Mouse (Mus musculus) intestine, embryonic 16.5 days (tissue): ENCODE data around the gene Tmem265. TPM values are rescaled to one million over a fixed set of nuclear protein-coding genes. Genes with fewer than 3 reads are reported as not detected.

Source experiments
- ATAC-seq: fragments of 200-750 bp; cut with Nextera tagmentation; 2 replicates; pipeline ENCODE4 v1.8.0; 2017; ENCODE audit warnings: moderate TSS enrichment, moderate library complexity
- H3K27ac ChIP-seq: fragments of 300-500 bp; sonication (generic); 2 replicates; pipeline ENCODE4 v1.5.1; 2014; ENCODE audit warnings: mild to moderate bottlenecking, low read length
- H3K27me3 ChIP-seq: fragments of 300-500 bp; sonication (generic); replicated peaks from 2 replicates; pipeline ENCODE4 v1.6.1; 2014; ENCODE audit warnings: low read length, control low read depth, mixed read lengths; ENCODE audit not compliant: control insufficient read depth, insufficient read depth
- H3K36me3 ChIP-seq: fragments of 300-500 bp; sonication (generic); 2 replicates; pipeline ENCODE4 v1.6.1; 2014; ENCODE audit warnings: low read length, control low read depth; ENCODE audit not compliant: control insufficient read depth, insufficient read depth
- H3K4me1 ChIP-seq: fragments of 300-500 bp; sonication (generic); 2 replicates; pipeline ENCODE4 v1.6.1; 2014; ENCODE audit warnings: low read length, control low read depth, mixed read lengths; ENCODE audit not compliant: control insufficient read depth, insufficient read depth
- H3K4me2 ChIP-seq: fragments of 300-500 bp; sonication (generic); 2 replicates; pipeline ENCODE4 v1.6.1; 2014; ENCODE audit warnings: low read depth, low read length, control low read depth
- H3K4me3 ChIP-seq: fragments of 300-500 bp; sonication (generic); 2 replicates; pipeline ENCODE4 v1.5.1; 2014; ENCODE audit warnings: mild to moderate bottlenecking, low read length
- H3K9ac ChIP-seq: fragments of 300-500 bp; sonication (generic); 2 replicates; pipeline ENCODE4 v1.6.1; 2014; ENCODE audit warnings: low read depth, low read length
- H3K9me3 ChIP-seq: fragments of 300-500 bp; sonication (generic); 2 replicates; pipeline ENCODE4 v1.6.1; 2016; ENCODE audit warnings: low read length, control low read depth; ENCODE audit not compliant: control insufficient read depth
- WGBS: fragments of 180-500 bp; shearing (Covaris S2); extraction: QIAGEN DNeasy Blood & Tissue Kit; methylation state at CpG from one replicate; pipeline ENCODE4 v1.1.7; 2014; 5-methylcytosine and 5-hydroxymethylcytosine counted together
- polyA plus RNA-seq: library from polyadenylated mRNA; unstranded; fragments of >200 nt; fragmentation: Nextera tagmentation; extraction: Ambion mirVana; gene quantifications from 2 replicates; pipeline ENCODE4 v1.2.1, GENCODE M21; 2015

Gene Tmem265
- polyA plus RNA-seq, 1 experiment from 2014 or later: 5.1 TPM

DNA sequence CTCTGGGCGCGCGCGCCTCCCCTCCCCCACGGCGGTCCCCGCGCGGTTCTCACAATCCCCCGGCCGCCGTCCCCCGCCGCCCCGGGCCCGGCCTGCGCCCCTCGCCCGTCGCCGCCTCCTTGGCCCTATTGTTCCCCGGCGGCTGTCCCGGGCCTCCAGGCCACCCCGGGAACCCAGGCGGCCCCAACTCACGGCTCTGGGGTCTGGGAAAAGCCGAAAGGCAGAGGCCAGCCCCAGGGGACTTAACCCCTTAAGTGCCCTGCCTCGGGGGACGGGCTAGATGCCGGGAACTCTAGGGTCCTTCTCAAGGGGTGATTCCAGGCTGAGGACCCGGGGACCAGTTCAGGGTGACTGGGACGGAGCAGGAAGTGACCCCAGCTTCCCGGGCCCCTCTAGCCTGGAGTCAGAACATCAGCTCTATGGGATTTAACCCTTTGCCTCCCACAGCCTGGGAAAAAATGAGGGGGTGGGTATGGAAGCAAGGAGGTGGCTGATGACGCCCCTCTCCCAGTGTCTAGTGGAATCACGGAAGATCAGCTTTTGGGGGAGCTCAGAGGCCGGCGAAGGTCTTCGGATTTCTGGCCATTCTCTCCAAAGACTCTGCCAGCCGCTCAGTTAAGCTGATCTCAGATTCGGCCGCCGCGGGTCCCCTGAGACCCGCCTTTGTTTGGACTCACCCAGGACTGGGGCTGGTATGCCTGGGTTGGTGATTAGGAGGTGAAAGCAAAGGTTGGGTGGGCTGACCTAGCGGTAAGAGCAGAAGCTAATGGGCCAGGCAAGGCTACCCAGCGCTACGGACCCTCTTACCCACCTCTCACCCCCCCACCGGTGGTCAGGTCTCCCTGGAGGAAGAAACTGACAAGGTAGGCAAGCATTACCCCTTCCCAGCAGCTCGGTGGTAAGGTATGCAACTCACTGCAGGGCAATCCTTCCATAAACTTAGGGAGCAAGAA is 54.0 kb downstream of the Tmem265 start, which contains the start of gene Zfp629:
TSS of gene Zfp629 (minus strand) at position 907 of the 953 bp plus-strand sequence.
- WGBS: under 1% methylated on average over 35 of the region's 50 CpGs
- peak within 1 kb of the TSS; percentile 72 for H3K4me2 ChIP-seq
- H3K27me3 ChIP-seq: no peaks in the 10 kb centered on the region
- peak within 1 kb of the TSS; percentile 85 for H3K27ac ChIP-seq
- H3K36me3 ChIP-seq: peaks cover 24% of the 10 kb centered on the region
- peaks cover 6% of the 10 kb centered on the region for H3K4me1 ChIP-seq
- H3K9ac ChIP-seq: peak within 1 kb of the TSS; percentile 99
- H3K9me3 ChIP-seq: no peaks in the 10 kb centered on the region
- peak; percentile 92 for ATAC-seq
- H3K4me3 ChIP-seq: peak within 1 kb of the TSS; percentile 100

DNA sequence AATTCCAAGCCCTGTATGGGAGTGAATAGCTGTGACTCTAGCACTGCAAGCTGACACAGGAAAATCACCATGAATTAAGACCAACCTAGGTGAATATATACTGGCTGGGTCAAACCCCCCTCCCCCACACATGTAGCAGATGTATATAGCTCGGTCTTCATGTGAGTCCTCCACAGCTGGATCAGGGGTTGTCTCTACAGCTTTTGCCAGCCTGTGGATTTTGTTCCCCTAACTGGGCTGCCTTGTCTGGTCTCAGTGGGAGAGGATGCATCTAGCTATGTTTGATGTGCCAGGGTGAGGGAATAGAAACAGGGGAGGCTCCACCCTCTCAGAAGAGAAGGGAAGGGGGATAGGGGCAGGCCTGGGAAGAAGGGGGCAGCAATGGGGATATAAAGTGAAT is 55.1 kb downstream of the Tmem265 start:
- H3K9ac ChIP-seq: no peak overlapping the region
- no peak overlapping the region for H3K4me3 ChIP-seq
- H3K27ac ChIP-seq: no peak overlapping the region
- no peaks in the 10 kb centered on the region for H3K27me3 ChIP-seq
- WGBS: 56% methylated on average over 1 of the region's 1 CpGs
- ATAC-seq: no peak
- no peak overlapping the region for H3K4me2 ChIP-seq
- H3K9me3 ChIP-seq: no peaks in the 10 kb centered on the region
- peaks cover 13% of the 10 kb centered on the region for H3K36me3 ChIP-seq
- H3K4me1 ChIP-seq: peaks cover 6% of the 10 kb centered on the region

Other genes starting within 250 kb of the Tmem265 start
- gene Zfp768, start 215.8 kb upstream of the Tmem265 start, polyA plus RNA-seq: 21.9 and 23.4 TPM in 2 replicates
- 11.7 and 13.6 TPM in 2 replicates for gene Zfp747, start 185.3 kb upstream of the Tmem265 start, polyA plus RNA-seq
- gene 9130019O22Rik, start 174.2 kb upstream of the Tmem265 start, polyA plus RNA-seq: 6.9 and 7.2 TPM in 2 replicates
- gene E430018J23Rik, start 167.8 kb upstream of the Tmem265 start, polyA plus RNA-seq: 8.2 and 10.2 TPM in 2 replicates
- 8.5 TPM in 2 replicates for gene Zfp764, start 154.6 kb upstream of the Tmem265 start, polyA plus RNA-seq
- 20.8 and 23.4 TPM in 2 replicates for gene Zfp688, start 139.3 kb upstream of the Tmem265 start, polyA plus RNA-seq
- gene Zfp689, start 112.2 kb upstream of the Tmem265 start, polyA plus RNA-seq: 4.5 and 5.9 TPM in 2 replicates
- gene Prr14, start 101.8 kb upstream of the Tmem265 start, polyA plus RNA-seq: 36.2 and 39.8 TPM in 2 replicates
- gene Fbrs, start 82.2 kb upstream of the Tmem265 start, polyA plus RNA-seq: 8.0 and 8.9 TPM in 2 replicates
- 18.4 and 18.6 TPM in 2 replicates for gene Srcap, start 49.4 kb upstream of the Tmem265 start, polyA plus RNA-seq
- 10.8 and 11.3 TPM in 2 replicates for gene Gm42715, start 41.8 kb upstream of the Tmem265 start, polyA plus RNA-seq
- 35.7 and 37.7 TPM in 2 replicates for gene Phkg2, start 11.9 kb downstream of the Tmem265 start, polyA plus RNA-seq
- gene Ccdc189, start 27.2 kb downstream of the Tmem265 start, polyA plus RNA-seq: 4.8 and 5.2 TPM in 2 replicates
- gene Rnf40, start 27.4 kb downstream of the Tmem265 start, polyA plus RNA-seq: 34.3 and 35.2 TPM in 2 replicates
- 7.9 and 8.5 TPM in 2 replicates for gene Zfp629, start 54.4 kb downstream of the Tmem265 start, polyA plus RNA-seq
- gene Bcl7c, start 147.5 kb downstream of the Tmem265 start, polyA plus RNA-seq: 24.9 and 34.5 TPM in 2 replicates
- gene Ctf1, start 151.3 kb downstream of the Tmem265 start, polyA plus RNA-seq: 5.2 and 6.5 TPM in 2 replicates
- 0.07 and 0.12 TPM in 2 replicates for gene Ctf2, start 170.8 kb downstream of the Tmem265 start, polyA plus RNA-seq
- 1.9 and 2.4 TPM in 2 replicates for gene Fbxl19, start 183.2 kb downstream of the Tmem265 start, polyA plus RNA-seq
- gene Orai3, start 208.4 kb downstream of the Tmem265 start, polyA plus RNA-seq: 24.6 and 24.9 TPM in 2 replicates
- gene Setd1a, start 215.3 kb downstream of the Tmem265 start, polyA plus RNA-seq: 6.2 and 11.4 TPM in 2 replicates
- not detected in 2 replicates for gene Gm49388, start 224.2 kb downstream of the Tmem265 start, polyA plus RNA-seq
- 37.6 and 38.4 TPM in 2 replicates for gene Hsd3b7, start 239.2 kb downstream of the Tmem265 start, polyA plus RNA-seq